Mouse (Mus musculus): ENCODE results near the gene Mettl18. TPM values are rescaled to one million over a fixed set of nuclear protein-coding genes. Genes with fewer than 3 reads are reported as not detected.

Gene Mettl18
- 8.9 and 10.1 TPM in 2 replicates for polyA plus RNA-seq (2014; fragmentation: Nextera tagmentation; extraction: Ambion mirVana)

- Histone ChIP-seq H3K9me3 (ENCODE audit: control insufficient read depth, low read length) (no peaks in the 10 kb centered on the region), H3K27ac (ENCODE audit: low read depth, low read length) (no peak within 1 kb of the TSS), H3K36me3 (ENCODE audit: control insufficient read depth, insufficient read depth, low read length) (no peaks in the 10 kb centered on the region), H3K4me3 (ENCODE audit: low read depth, low read length) (peak within 1 kb of the TSS; percentile 69), H3K4me1 (ENCODE audit: control insufficient read depth, insufficient read depth, low read length) (no peaks in the 10 kb centered on the region; the same call in 1 of the 2 replicates), H3K9ac (ENCODE audit: low read length) (peak within 1 kb of the TSS; percentile 82), H3K4me2 (ENCODE audit: low read depth) (peak within 1 kb of the TSS; percentile 80), H3K27me3 (ENCODE audit: control insufficient read depth, insufficient read depth, low read length) (no peaks in the 10 kb centered on the region)
- DNase-seq (ENCODE audit: low spot score): peak; percentile 91
- ATAC-seq (ENCODE audit: insufficient read depth, low FRiP score, low TSS enrichment): peak; percentile 96
- 4% methylated on average over 43 of the region's 43 CpGs for WGBS
Measured at GRCm38 (mm10) chr1:163994721-163995608, at the start of gene Mettl18, which contains the start of gene BC055324. Gene Mettl18 (plus strand): TSS chr1:163994889. Gene BC055324 (minus strand): TSS chr1:163994796.

GRCm38 (mm10) chr1:163953396-163953795 lies 41.3 kb upstream of the Mettl18 start:
- no peak for ATAC-seq (ENCODE audit: insufficient read depth, low FRiP score, low TSS enrichment)
- Histone ChIP-seq H3K27ac (ENCODE audit: low read depth, low read length) (no peak overlapping the region), H3K9me3 (ENCODE audit: control insufficient read depth, low read length) (no peaks in the 10 kb centered on the region), H3K4me2 (ENCODE audit: low read depth) (no peak overlapping the region), H3K36me3 (ENCODE audit: control insufficient read depth, insufficient read depth, low read length) (peaks cover 9% of the 10 kb centered on the region), H3K27me3 (ENCODE audit: control insufficient read depth, insufficient read depth, low read length) (no peaks in the 10 kb centered on the region), H3K4me3 (ENCODE audit: low read depth, low read length) (no peak overlapping the region), H3K9ac (ENCODE audit: low read length) (no peak overlapping the region), H3K4me1 (ENCODE audit: control insufficient read depth, insufficient read depth, low read length) (no peaks in the 10 kb centered on the region)
- WGBS: 93% methylated on average over 2 of the region's 2 CpGs
- DNase-seq (ENCODE audit: low spot score): no peak

GRCm38 (mm10) chr1:163958036-163958435 lies 36.7 kb upstream of the Mettl18 start:
- 88% methylated on average over 3 of the region's 3 CpGs for WGBS
- Histone ChIP-seq H3K36me3 (ENCODE audit: control insufficient read depth, insufficient read depth, low read length) (peaks cover 4% of the 10 kb centered on the region; the same call in 1 of the 2 replicates), H3K27ac (ENCODE audit: low read depth, low read length) (no peak overlapping the region), H3K9ac (ENCODE audit: low read length) (no peak overlapping the region), H3K9me3 (ENCODE audit: control insufficient read depth, low read length) (no peaks in the 10 kb centered on the region), H3K4me1 (ENCODE audit: control insufficient read depth, insufficient read depth, low read length) (no peaks in the 10 kb centered on the region), H3K4me3 (ENCODE audit: low read depth, low read length) (no peak overlapping the region), H3K4me2 (ENCODE audit: low read depth) (no peak overlapping the region), H3K27me3 (ENCODE audit: control insufficient read depth, insufficient read depth, low read length) (no peaks in the 10 kb centered on the region)
- DNase-seq (ENCODE audit: low spot score) (no peak), ATAC-seq (ENCODE audit: insufficient read depth, low FRiP score, low TSS enrichment) (no peak)

GRCm38 (mm10) chr1:163964008-163964689 lies 30.5 kb upstream of the Mettl18 start:
- no peak for DNase-seq (ENCODE audit: low spot score)
- Histone ChIP-seq H3K9ac (ENCODE audit: low read length) (no peak overlapping the region), H3K36me3 (ENCODE audit: control insufficient read depth, insufficient read depth, low read length) (0 out of 2 replicates have a peak, but pooled peaks cover 2% of the 10 kb centered on the region), H3K4me3 (ENCODE audit: low read depth, low read length) (no peak overlapping the region), H3K27me3 (ENCODE audit: control insufficient read depth, insufficient read depth, low read length) (no peaks in the 10 kb centered on the region), H3K9me3 (ENCODE audit: control insufficient read depth, low read length) (no peaks in the 10 kb centered on the region), H3K4me2 (ENCODE audit: low read depth) (no peak overlapping the region), H3K27ac (ENCODE audit: low read depth, low read length) (no peak overlapping the region), H3K4me1 (ENCODE audit: control insufficient read depth, insufficient read depth, low read length) (no peaks in the 10 kb centered on the region)
- ATAC-seq (ENCODE audit: insufficient read depth, low FRiP score, low TSS enrichment): no peak
- 92% methylated on average over 10 of the region's 10 CpGs for WGBS

- Histone ChIP-seq H3K4me2 (ENCODE audit: low read depth) (no peak overlapping the region), H3K27me3 (ENCODE audit: control insufficient read depth, insufficient read depth, low read length) (no peaks in the 10 kb centered on the region), H3K36me3 (ENCODE audit: control insufficient read depth, insufficient read depth, low read length) (no peaks in the 10 kb centered on the region), H3K9me3 (ENCODE audit: control insufficient read depth, low read length) (no peaks in the 10 kb centered on the region), H3K4me3 (ENCODE audit: low read depth, low read length) (no peak overlapping the region), H3K4me1 (ENCODE audit: control insufficient read depth, insufficient read depth, low read length) (no peaks in the 10 kb centered on the region), H3K9ac (ENCODE audit: low read length) (no peak overlapping the region), H3K27ac (ENCODE audit: low read depth, low read length) (no peak overlapping the region)
- no peak for ATAC-seq (ENCODE audit: insufficient read depth, low FRiP score, low TSS enrichment)
- WGBS: 98% methylated on average over 1 of the region's 1 CpGs
- DNase-seq (ENCODE audit: low spot score): no peak
Measured at GRCm38 (mm10) chr1:163974471-163974870, 20.2 kb upstream of the Mettl18 start.

- H3K36me3 ChIP-seq (ENCODE audit: control insufficient read depth, insufficient read depth, low read length): no peaks in the 10 kb centered on the region
- no peaks in the 10 kb centered on the region for H3K4me1 ChIP-seq (ENCODE audit: control insufficient read depth, insufficient read depth, low read length)
- 95% methylated on average over 2 of the region's 2 CpGs for WGBS
- H3K4me3 ChIP-seq (ENCODE audit: low read depth, low read length): no peak overlapping the region
- H3K4me2 ChIP-seq (ENCODE audit: low read depth): no peak overlapping the region
- no peak overlapping the region for H3K9ac ChIP-seq (ENCODE audit: low read length)
- H3K27ac ChIP-seq (ENCODE audit: low read depth, low read length): no peak overlapping the region
- no peaks in the 10 kb centered on the region for H3K27me3 ChIP-seq (ENCODE audit: control insufficient read depth, insufficient read depth, low read length)
- H3K9me3 ChIP-seq (ENCODE audit: control insufficient read depth, low read length): no peaks in the 10 kb centered on the region
- DNase-seq (ENCODE audit: low spot score) (no peak), ATAC-seq (ENCODE audit: insufficient read depth, low FRiP score, low TSS enrichment) (no peak)
Measured at GRCm38 (mm10) chr1:163975088-163975487, 19.6 kb upstream of the Mettl18 start.

GRCm38 (mm10) chr1:163976515-163976914 lies 18.2 kb upstream of the Mettl18 start:
- no peaks in the 10 kb centered on the region for H3K9me3 ChIP-seq (ENCODE audit: control insufficient read depth, low read length)
- no peaks in the 10 kb centered on the region for H3K4me1 ChIP-seq (ENCODE audit: control insufficient read depth, insufficient read depth, low read length)
- no peaks in the 10 kb centered on the region for H3K36me3 ChIP-seq (ENCODE audit: control insufficient read depth, insufficient read depth, low read length)
- no peak overlapping the region for H3K4me2 ChIP-seq (ENCODE audit: low read depth)
- no peak overlapping the region for H3K9ac ChIP-seq (ENCODE audit: low read length)
- H3K27ac ChIP-seq (ENCODE audit: low read depth, low read length): no peak overlapping the region
- WGBS: 98% methylated on average over 1 of the region's 1 CpGs
- H3K4me3 ChIP-seq (ENCODE audit: low read depth, low read length): no peak overlapping the region
- no peak for ATAC-seq (ENCODE audit: insufficient read depth, low FRiP score, low TSS enrichment)
- H3K27me3 ChIP-seq (ENCODE audit: control insufficient read depth, insufficient read depth, low read length): no peaks in the 10 kb centered on the region
- no peak for DNase-seq (ENCODE audit: low spot score)

GRCm38 (mm10) chr1:163992371-163992770 lies 2.3 kb upstream of the Mettl18 start:
- DNase-seq (ENCODE audit: low spot score) (no peak), ATAC-seq (ENCODE audit: insufficient read depth, low FRiP score, low TSS enrichment) (no peak)
- Histone ChIP-seq H3K27me3 (ENCODE audit: control insufficient read depth, insufficient read depth, low read length) (no peaks in the 10 kb centered on the region), H3K9ac (ENCODE audit: low read length) (no peak overlapping the region), H3K4me3 (ENCODE audit: low read depth, low read length) (no peak overlapping the region), H3K27ac (ENCODE audit: low read depth, low read length) (no peak overlapping the region), H3K4me2 (ENCODE audit: low read depth) (no peak overlapping the region), H3K4me1 (ENCODE audit: control insufficient read depth, insufficient read depth, low read length) (no peaks in the 10 kb centered on the region; the same call in 1 of the 2 replicates), H3K36me3 (ENCODE audit: control insufficient read depth, insufficient read depth, low read length) (no peaks in the 10 kb centered on the region), H3K9me3 (ENCODE audit: control insufficient read depth, low read length) (no peaks in the 10 kb centered on the region)
- WGBS: 86% methylated on average over 4 of the region's 4 CpGs

All from neural tube, embryonic 11.5 days (tissue).